22 mouse cellular contexts compared by ENCODE assay signal in the genomic region with DNA sequence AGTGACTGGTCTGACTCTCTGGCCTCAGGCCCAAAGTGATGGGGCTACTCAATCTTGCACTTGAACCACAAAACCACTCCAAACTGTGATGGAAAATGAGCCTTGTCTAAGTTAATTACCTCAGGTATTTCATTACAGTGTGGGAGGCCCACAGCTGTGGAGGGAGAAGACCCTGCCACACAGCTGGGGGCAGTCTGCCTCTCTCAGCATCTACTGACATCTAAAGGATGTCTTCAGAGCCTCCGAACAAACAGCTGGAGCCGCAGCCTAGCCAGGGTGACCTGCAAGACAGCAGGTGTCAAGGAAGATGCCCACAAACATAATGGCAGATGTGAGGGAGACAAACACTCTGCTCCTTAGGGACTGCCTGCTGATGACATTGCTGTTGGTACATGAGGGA. TPM values are rescaled to one million over a fixed set of nuclear protein-coding genes. Genes with fewer than 3 reads are reported as not detected.
DNase-seq lines count a peak whose midpoint lies in the region; ATAC-seq and TF ChIP-seq lines count a peak whose summit lies in the region.
"Had no signal": no experiment of that assay in that cellular context is flagged by ENCODE, and none has a peak within 500 bp of the region (broad histone marks: within the 10 kb centered on the region; RNA-seq: fewer than 3 reads in every experiment).

No protein-coding gene starts in this region.

- H3K27ac ChIP-seq in kidney, embryonic 14.5 days (ENCODE audit: low read depth, low read length), result no peak overlapping the region
- H3K27ac ChIP-seq in kidney, adult 2 months (ENCODE audit: insufficient read depth, low read depth, low read length), result no peak overlapping the region
- H3K27ac ChIP-seq in kidney, embryonic 15.5 days, result no peak overlapping the region
- H3K27ac ChIP-seq in kidney, embryonic 16.5 days (ENCODE audit: low read length), result no peak overlapping the region
- H3K27ac ChIP-seq in kidney, postnatal 0 days, result no peak overlapping the region

- no peak overlapping the region for H3K4me2 ChIP-seq in kidney, embryonic 14.5 days (replicated peaks; ENCODE audit: low read depth, low read length)
- no peak overlapping the region for H3K4me2 ChIP-seq in kidney, embryonic 15.5 days
- no peak overlapping the region for H3K4me2 ChIP-seq in kidney, embryonic 16.5 days (replicated peaks; ENCODE audit: low read depth, low read length)
- no peak overlapping the region for H3K4me2 ChIP-seq in kidney, postnatal 0 days (ENCODE audit: low read length)

- no peak overlapping the region for H3K4me3 ChIP-seq in kidney, embryonic 14.5 days (ENCODE audit: low read length)
- no peak overlapping the region for H3K4me3 ChIP-seq in kidney, adult 2 months (ENCODE audit: insufficient read depth, low read depth, low read length)
- no peak overlapping the region for H3K4me3 ChIP-seq in kidney, embryonic 15.5 days (replicated peaks)
- no peak overlapping the region for H3K4me3 ChIP-seq in kidney, embryonic 16.5 days (ENCODE audit: low read length)
- H3K4me3 ChIP-seq in kidney, postnatal 0 days (replicated peaks; ENCODE audit: low read depth, low read length), result no peak overlapping the region

- peak; percentile 75 for ATAC-seq in kidney, embryonic 14.5 days (ENCODE audit: low FRiP score, low TSS enrichment)
- 0 out of 2 replicates have a peak, but pooled peaks have one; percentile 54 for ATAC-seq in kidney, embryonic 15.5 days (replicated peaks; ENCODE audit: low FRiP score)
- peak; percentile 54; the same call in 1 of the 2 replicates for ATAC-seq in kidney, embryonic 16.5 days (ENCODE audit: low FRiP score, low TSS enrichment)
- ATAC-seq in kidney, postnatal 0 days (replicated peaks; ENCODE audit: low FRiP score, low read depth), result no peak
- ATAC-seq: activated CD4-positive, CD25-positive, alpha-beta regulatory T cell, adult 4 months; CD4-positive, CD25-positive, alpha-beta regulatory T cell, adult 4 months; Patski had no signal

- TF ChIP-seq POLR2A in kidney, adult 2 months (IDR thresholded peaks at IDR 0.05; ENCODE audit: low read depth, low read length), result no peak

- WGBS in kidney, embryonic 14.5 days, result 32% methylated on average over 2 of the region's 2 CpGs
- 45% methylated on average over 2 of the region's 2 CpGs for WGBS in kidney, adult 2 months
- WGBS in kidney, embryonic 15.5 days, result 52% methylated on average over 2 of the region's 2 CpGs
- WGBS in kidney, embryonic 16.5 days, result 40% methylated on average over 2 of the region's 2 CpGs
- 42% methylated on average over 2 of the region's 2 CpGs for WGBS in kidney, postnatal 0 days

- no peaks in the 10 kb centered on the region for H3K4me1 ChIP-seq in kidney, embryonic 14.5 days (ENCODE audit: control insufficient read depth, insufficient read depth, low read length)
- no peaks in the 10 kb centered on the region for H3K4me1 ChIP-seq in kidney, adult 2 months (ENCODE audit: control insufficient read depth, insufficient read depth, low read length)
- no peaks in the 10 kb centered on the region for H3K4me1 ChIP-seq in kidney, embryonic 15.5 days
- no peaks in the 10 kb centered on the region for H3K4me1 ChIP-seq in kidney, embryonic 16.5 days (ENCODE audit: insufficient read depth, low read length)
- no peaks in the 10 kb centered on the region for H3K4me1 ChIP-seq in kidney, postnatal 0 days (replicated peaks; ENCODE audit: insufficient read depth, low read length)

- DNase-seq in kidney, adult 2 months, result no peak
- DNase-seq in kidney, postnatal 25 days, result no peak
- no peak for DNase-seq in kidney, postnatal 36 days
- DNase-seq in kidney, postnatal 0 days (ENCODE audit: low spot score), result peak; percentile 15
- DNase-seq in kidney, adult 18-20 months, result no peak
- DNase-seq: adrenal gland, adult 2 months; adrenal gland, adult 8-10 months; adrenal gland, postnatal 10 days; adrenal gland, postnatal 14 days; adrenal gland, postnatal 25 days; adrenal gland, postnatal 36 days; B cell, adult 2 months; cerebellum, adult 11 months; cerebellum, adult 11-12 months had no signal

- no peaks in the 10 kb centered on the region for H3K27me3 ChIP-seq in kidney, embryonic 14.5 days (ENCODE audit: control insufficient read depth, insufficient read depth, low read length)
- no peaks in the 10 kb centered on the region for H3K27me3 ChIP-seq in kidney, adult 2 months (replicated peaks; ENCODE audit: control insufficient read depth, insufficient read depth, low read length)
- H3K27me3 ChIP-seq in kidney, embryonic 15.5 days, result peaks cover 11% of the 10 kb centered on the region; the same call in 1 of the 2 replicates
- H3K27me3 ChIP-seq in kidney, embryonic 16.5 days (ENCODE audit: insufficient read depth, low read length), result no peaks in the 10 kb centered on the region
- no peaks in the 10 kb centered on the region for H3K27me3 ChIP-seq in kidney, postnatal 0 days (ENCODE audit: insufficient read depth, low read length)
- H3K27me3 ChIP-seq: CH12.LX, Patski had no signal

- H3K36me3 ChIP-seq in kidney, embryonic 14.5 days (ENCODE audit: control insufficient read depth, insufficient read depth, low read length), result no peaks in the 10 kb centered on the region
- H3K36me3 ChIP-seq in kidney, adult 2 months (ENCODE audit: control insufficient read depth, insufficient read depth, low read length), result no peaks in the 10 kb centered on the region
- H3K36me3 ChIP-seq in kidney, embryonic 15.5 days, result no peaks in the 10 kb centered on the region
- no peaks in the 10 kb centered on the region for H3K36me3 ChIP-seq in kidney, embryonic 16.5 days (ENCODE audit: insufficient read depth, low read length)
- H3K36me3 ChIP-seq in kidney, postnatal 0 days (ENCODE audit: insufficient read depth, low read length), result no peaks in the 10 kb centered on the region
- H3K36me3 ChIP-seq: G1E had no signal

- no peak for TF ChIP-seq CTCF in kidney, adult 2 months (conservative IDR thresholded peaks at IDR 0.05; ENCODE audit: insufficient read depth, insufficient read length, low read depth, low read length)
- TF ChIP-seq CTCF in kidney, postnatal 0 days (IDR thresholded peaks at IDR 0.05; ENCODE audit: low read depth), result no peak

- H3K9ac ChIP-seq in kidney, embryonic 14.5 days (ENCODE audit: low read depth, low read length), result no peak overlapping the region
- no peak overlapping the region for H3K9ac ChIP-seq in kidney, embryonic 15.5 days
- no peak overlapping the region for H3K9ac ChIP-seq in kidney, embryonic 16.5 days (replicated peaks; ENCODE audit: low read length)
- H3K9ac ChIP-seq in kidney, postnatal 0 days (ENCODE audit: low read depth, low read length), result no peak overlapping the region

- 0 out of 2 replicates have a peak, but pooled peaks cover 2% of the 10 kb centered on the region for H3K9me3 ChIP-seq in kidney, embryonic 14.5 days (ENCODE audit: control insufficient read depth, low read length)
- H3K9me3 ChIP-seq in kidney, embryonic 15.5 days (replicated peaks), result no peaks in the 10 kb centered on the region; the same call in 1 of the 2 replicates
- no peaks in the 10 kb centered on the region for H3K9me3 ChIP-seq in kidney, embryonic 16.5 days (ENCODE audit: low read length)
- H3K9me3 ChIP-seq in kidney, postnatal 0 days (replicated peaks; ENCODE audit: low read length), result no peaks in the 10 kb centered on the region

RNA-seq across cellular contexts. Expression of a gene that starts 31.2 kb away (rescaled TPM):
- polyA plus RNA-seq in kidney, embryonic 14.5 days (2014; fragmentation: Nextera tagmentation; extraction: Ambion mirVana), result 53.0 and 58.0 TPM in 2 replicates
- polyA plus RNA-seq in kidney, adult 2 months (2012; rRNA removed), result 17.4 and 20.2 TPM in 2 replicates
- polyA plus RNA-seq in kidney, embryonic 15.5 days (2015; fragmentation: Nextera tagmentation; extraction: Ambion mirVana), result 78.6 and 87.4 TPM in 2 replicates
- polyA plus RNA-seq in kidney, embryonic 16.5 days (2015; fragmentation: Nextera tagmentation; extraction: Ambion mirVana), result 90.6 and 100 TPM in 2 replicates
- polyA plus RNA-seq in kidney, postnatal 0 days (2015; fragmentation: Nextera tagmentation; extraction: Ambion mirVana), result 112 and 115 TPM in 2 replicates

RNA-seq across cellular contexts. Expression of a gene that starts 43.3 kb away (rescaled TPM):
- 689 and 848 TPM in 2 replicates for polyA plus RNA-seq in kidney, embryonic 14.5 days (2014; fragmentation: Nextera tagmentation; extraction: Ambion mirVana)
- polyA plus RNA-seq in kidney, adult 2 months (2012; rRNA removed), result 54.5 and 98.3 TPM in 2 replicates
- 549 and 599 TPM in 2 replicates for polyA plus RNA-seq in kidney, embryonic 15.5 days (2015; fragmentation: Nextera tagmentation; extraction: Ambion mirVana)
- polyA plus RNA-seq in kidney, embryonic 16.5 days (2015; fragmentation: Nextera tagmentation; extraction: Ambion mirVana), result 457 and 459 TPM in 2 replicates
- polyA plus RNA-seq in kidney, postnatal 0 days (2015; fragmentation: Nextera tagmentation; extraction: Ambion mirVana), result 604 and 688 TPM in 2 replicates
